ENCODE assay signal across 10 mouse cellular contexts in genomic region chr4:83279236-83279635, GRCm38 (mm10).
"Had no signal": no experiment of that assay in that cellular context is flagged by ENCODE, and none has a peak within 500 bp of the region (broad histone marks: within the 10 kb centered on the region; RNA-seq: fewer than 3 reads in every experiment).

No protein-coding gene starts in this region.

- ATAC-seq: intestine, postnatal 0 days; liver, postnatal 0 days; midbrain, embryonic 15.5 days had no signal

- DNase-seq: kidney, adult 8-10 months; kidney, postnatal 25 days; liver; liver, embryonic 13.5 days; liver, postnatal 0 days; lung, postnatal 14 days; thymus, adult 2 months; thymus, postnatal 4 days had no signal
